Mouse (Mus musculus) neural tube, embryonic 12.5 days (tissue): ENCODE results near the gene Reep3. TPM values are rescaled to one million over a fixed set of nuclear protein-coding genes. Genes with fewer than 3 reads are reported as not detected.
A peak's percentile ranks its signal among the peaks of the same experiment; 100 is the strongest.

ENCODE experiments used
- ATAC-seq: fragments of 200-750 bp; cut with Nextera tagmentation; 2 replicates; pipeline ENCODE4 v1.8.0; 2017; ENCODE audit warnings: low read depth, mild to moderate bottlenecking, moderate TSS enrichment, moderate library complexity; ENCODE audit not compliant: low FRiP score
- H3K27ac ChIP-seq: fragments of 300-500 bp; sonication (generic); 2 replicates; pipeline ENCODE4 v1.5.1; 2016
- H3K27me3 ChIP-seq: fragments of 300-500 bp; sonication (generic); replicated peaks from 2 replicates; pipeline ENCODE4 v1.6.1; 2016; ENCODE audit warnings: mild to moderate bottlenecking
- H3K36me3 ChIP-seq: fragments of 300-500 bp; sonication (generic); 2 replicates; pipeline ENCODE4 v1.6.1; 2016; ENCODE audit warnings: mild to moderate bottlenecking
- H3K4me1 ChIP-seq: fragments of 300-500 bp; sonication (generic); 2 replicates; pipeline ENCODE4 v1.6.1; 2016
- H3K4me2 ChIP-seq: fragments of 300-500 bp; sonication (generic); replicated peaks from 2 replicates; pipeline ENCODE4 v1.6.1; 2016; ENCODE audit warnings: mild to moderate bottlenecking
- H3K4me3 ChIP-seq: fragments of 300-500 bp; sonication (generic); 2 replicates; pipeline ENCODE4 v1.5.1; 2016
- H3K9ac ChIP-seq: fragments of 300-500 bp; sonication (generic); 2 replicates; pipeline ENCODE4 v1.6.1; 2016; ENCODE audit warnings: mild to moderate bottlenecking
- H3K9me3 ChIP-seq: fragments of 300-500 bp; sonication (generic); 2 replicates; pipeline ENCODE4 v1.6.1; 2016; ENCODE audit warnings: mild to moderate bottlenecking
- WGBS: fragments of 180-500 bp; shearing (Covaris S2); methylation state at CpG from one replicate; pipeline ENCODE4 v1.1.7; 2016; 5-methylcytosine and 5-hydroxymethylcytosine counted together
- polyA plus RNA-seq: library from polyadenylated mRNA; unstranded; fragments of >200 nt; fragmentation: Nextera tagmentation; extraction: Ambion mirVana; gene quantifications from 2 replicates; pipeline ENCODE4 v1.2.1, GENCODE M21; 2016

Gene Reep3
- polyA plus RNA-seq, 1 experiment from 2014 or later = 57.5 TPM

- ATAC-seq = no peak
- Histone ChIP-seq H3K4me2 (peak overlapping the region; percentile 67), H3K36me3 (no peaks in the 10 kb centered on the region), H3K4me1 (peaks cover 22% of the 10 kb centered on the region), H3K9me3 (no peaks in the 10 kb centered on the region), H3K27ac (no peak overlapping the region), H3K9ac (0 out of 2 replicates have a peak overlapping the region, but pooled peaks have one; percentile 14), H3K4me3 (no peak overlapping the region), H3K27me3 (no peaks in the 10 kb centered on the region)
- 86% methylated on average over 7 of the region's 7 CpGs for WGBS
Measured at GRCm38 (mm10) chr10:67094922-67095321, 1.8 kb downstream of the Reep3 start.

GRCm38 (mm10) chr10:67090611-67091010 is 6.1 kb downstream of the Reep3 start:
- 95% methylated on average over 4 of the region's 4 CpGs for WGBS
- Histone ChIP-seq H3K4me1 (peaks cover 9% of the 10 kb centered on the region), H3K9me3 (no peaks in the 10 kb centered on the region), H3K4me2 (no peak overlapping the region), H3K9ac (no peak overlapping the region), H3K27ac (no peak overlapping the region), H3K36me3 (no peaks in the 10 kb centered on the region), H3K27me3 (no peaks in the 10 kb centered on the region), H3K4me3 (no peak overlapping the region)
- ATAC-seq = no peak

- no peak overlapping the region for H3K27ac ChIP-seq
- H3K27me3 ChIP-seq = no peaks in the 10 kb centered on the region
- H3K4me1 ChIP-seq = peaks cover 11% of the 10 kb centered on the region
- no peaks in the 10 kb centered on the region for H3K9me3 ChIP-seq
- H3K4me2 ChIP-seq = no peak overlapping the region
- 89% methylated on average over 5 of the region's 5 CpGs for WGBS
- no peak overlapping the region for H3K9ac ChIP-seq
- no peak overlapping the region for H3K4me3 ChIP-seq
- ATAC-seq = no peak
- H3K36me3 ChIP-seq = no peaks in the 10 kb centered on the region
Measured at GRCm38 (mm10) chr10:67087447-67088226, 9.1 kb downstream of the Reep3 start.

GRCm38 (mm10) chr10:67085916-67086315 is 10.8 kb downstream of the Reep3 start:
- ATAC-seq = no peak
- Histone ChIP-seq H3K4me3 (no peak overlapping the region), H3K9ac (no peak overlapping the region), H3K36me3 (no peaks in the 10 kb centered on the region), H3K4me2 (no peak overlapping the region), H3K9me3 (no peaks in the 10 kb centered on the region), H3K27ac (no peak overlapping the region), H3K4me1 (peaks cover 16% of the 10 kb centered on the region), H3K27me3 (no peaks in the 10 kb centered on the region)
- 76% methylated on average over 7 of the region's 7 CpGs for WGBS

GRCm38 (mm10) chr10:67085124-67085523 is 11.6 kb downstream of the Reep3 start:
- Histone ChIP-seq H3K4me2 (no peak overlapping the region), H3K27ac (no peak overlapping the region), H3K27me3 (no peaks in the 10 kb centered on the region), H3K36me3 (no peaks in the 10 kb centered on the region), H3K4me1 (peaks cover 16% of the 10 kb centered on the region), H3K9me3 (no peaks in the 10 kb centered on the region), H3K9ac (no peak overlapping the region), H3K4me3 (no peak overlapping the region)
- WGBS = 80% methylated on average over 10 of the region's 10 CpGs
- ATAC-seq = no peak

- Histone ChIP-seq H3K4me3 (no peak overlapping the region), H3K36me3 (no peaks in the 10 kb centered on the region), H3K4me1 (peaks cover 19% of the 10 kb centered on the region), H3K4me2 (no peak overlapping the region), H3K9me3 (no peaks in the 10 kb centered on the region), H3K9ac (no peak overlapping the region), H3K27me3 (no peaks in the 10 kb centered on the region), H3K27ac (no peak overlapping the region)
- ATAC-seq = no peak
- 74% methylated on average over 10 of the region's 10 CpGs for WGBS
Measured at GRCm38 (mm10) chr10:67083446-67084166, 13.1 kb downstream of the Reep3 start.

GRCm38 (mm10) chr10:67082531-67082930 is 14.2 kb downstream of the Reep3 start:
- Histone ChIP-seq H3K9me3 (no peaks in the 10 kb centered on the region), H3K36me3 (no peaks in the 10 kb centered on the region), H3K27ac (no peak overlapping the region), H3K4me2 (no peak overlapping the region), H3K4me1 (peaks cover 19% of the 10 kb centered on the region), H3K27me3 (no peaks in the 10 kb centered on the region), H3K4me3 (no peak overlapping the region), H3K9ac (no peak overlapping the region)
- no peak for ATAC-seq
- 84% methylated on average over 4 of the region's 4 CpGs for WGBS

- no peak for ATAC-seq
- Histone ChIP-seq H3K27ac (no peak overlapping the region), H3K4me2 (no peak overlapping the region), H3K9me3 (no peaks in the 10 kb centered on the region), H3K4me1 (peaks cover 25% of the 10 kb centered on the region), H3K36me3 (no peaks in the 10 kb centered on the region), H3K4me3 (no peak overlapping the region), H3K27me3 (no peaks in the 10 kb centered on the region), H3K9ac (no peak overlapping the region)
- WGBS = 90% methylated on average over 18 of the region's 18 CpGs
Measured at GRCm38 (mm10) chr10:67081206-67082007, 15.3 kb downstream of the Reep3 start.

GRCm38 (mm10) chr10:67079030-67079429 is 17.7 kb downstream of the Reep3 start:
- H3K27ac ChIP-seq = no peak overlapping the region
- 44% methylated on average over 4 of the region's 4 CpGs for WGBS
- no peak for ATAC-seq

GRCm38 (mm10) chr10:67075931-67076878 is 20.5 kb downstream of the Reep3 start:
- 61% methylated on average over 21 of the region's 21 CpGs for WGBS
- Histone ChIP-seq H3K4me1 (peaks cover 12% of the 10 kb centered on the region), H3K9ac (no peak overlapping the region), H3K27ac (no peak overlapping the region), H3K4me3 (no peak overlapping the region), H3K36me3 (no peaks in the 10 kb centered on the region), H3K4me2 (no peak overlapping the region), H3K9me3 (no peaks in the 10 kb centered on the region), H3K27me3 (no peaks in the 10 kb centered on the region)
- ATAC-seq = no peak

More at GRCm38 (mm10) chr10:67079030-67079429, 17.7 kb downstream of the Reep3 start:
- no peaks in the 10 kb centered on the region for H3K36me3 ChIP-seq
- H3K27me3 ChIP-seq = no peaks in the 10 kb centered on the region
- no peak overlapping the region for H3K4me3 ChIP-seq
- no peaks in the 10 kb centered on the region for H3K9me3 ChIP-seq
- no peak overlapping the region for H3K4me2 ChIP-seq
- H3K9ac ChIP-seq = no peak overlapping the region
- peaks cover 15% of the 10 kb centered on the region for H3K4me1 ChIP-seq

- Histone ChIP-seq H3K27ac (no peak overlapping the region), H3K9ac (no peak overlapping the region), H3K4me3 (no peak overlapping the region), H3K9me3 (no peaks in the 10 kb centered on the region), H3K4me2 (no peak overlapping the region), H3K4me1 (peaks cover 7% of the 10 kb centered on the region; the same call in 1 of the 2 replicates), H3K36me3 (no peaks in the 10 kb centered on the region), H3K27me3 (no peaks in the 10 kb centered on the region)
- ATAC-seq = no peak
- WGBS = 97% methylated on average over 8 of the region's 8 CpGs
Measured at GRCm38 (mm10) chr10:67073577-67073976, 23.2 kb downstream of the Reep3 start.
